Mouse (Mus musculus): ENCODE data around the gene Casp8. TPM values are rescaled to one million over a fixed set of nuclear protein-coding genes. Genes with fewer than 3 reads are reported as not detected.
"Not testable (repeated sequence)": the region's sequence is repeated elsewhere in the genome, so short reads cannot be mapped to it uniquely, and the experiment has no call there.

Casp8 gene
- polyA plus RNA-seq, 1 experiment from 2014 or later = 36.6 TPM

GRCm38 (mm10) chr1:58788410-58788809, 6.8 kb upstream of the Casp8 start:
- H3K27ac ChIP-seq (replicated peaks) = no peak overlapping the region
- H3K36me3 ChIP-seq (ENCODE audit: control insufficient read depth, insufficient read depth, low read length) = no peaks in the 10 kb centered on the region
- H3K4me1 ChIP-seq (replicated peaks; ENCODE audit: control insufficient read depth, insufficient read depth) = no peaks in the 10 kb centered on the region
- 91% methylated on average over 4 of the region's 4 CpGs for WGBS
- DNase-seq (ENCODE audit: low spot score) (no peak), ATAC-seq (ENCODE audit: low FRiP score, low TSS enrichment) (no peak)
- no peaks in the 10 kb centered on the region for H3K9me3 ChIP-seq (ENCODE audit: control insufficient read depth, low read length)
- TF ChIP-seq CTCF (IDR thresholded peaks at IDR 0.05; ENCODE audit: low read depth) (no peak), EP300 (optimal IDR thresholded peaks at IDR 0.05) (no peak)
- H3K27me3 ChIP-seq (ENCODE audit: control insufficient read depth, insufficient read depth, low read length) = no peaks in the 10 kb centered on the region
- no peak overlapping the region for H3K4me2 ChIP-seq (replicated peaks; ENCODE audit: low read depth)
- H3K4me3 ChIP-seq (ENCODE audit: low read depth, low read length) = no peak overlapping the region
- H3K9ac ChIP-seq (ENCODE audit: low read length) = no peak overlapping the region

GRCm38 (mm10) chr1:58794705-58795104, 469 bp upstream of the Casp8 start:
- no peak overlapping the region for H3K9ac ChIP-seq (ENCODE audit: low read length)
- no peak for DNase-seq (ENCODE audit: low spot score)
- peak overlapping the region; percentile 62 for H3K4me3 ChIP-seq (ENCODE audit: low read depth, low read length)
- no peaks in the 10 kb centered on the region for H3K9me3 ChIP-seq (ENCODE audit: control insufficient read depth, low read length)
- ATAC-seq (ENCODE audit: low FRiP score, low TSS enrichment) = no peak
- H3K4me2 ChIP-seq (replicated peaks; ENCODE audit: low read depth) = peak overlapping the region; percentile 68; the same call in 1 of the 2 replicates
- H3K4me1 ChIP-seq (replicated peaks; ENCODE audit: control insufficient read depth, insufficient read depth) = no peaks in the 10 kb centered on the region
- 49% methylated on average over 2 of the region's 2 CpGs for WGBS
- H3K27ac ChIP-seq (replicated peaks) = peak overlapping the region; percentile 90
- no peaks in the 10 kb centered on the region for H3K36me3 ChIP-seq (ENCODE audit: control insufficient read depth, insufficient read depth, low read length)
- TF ChIP-seq EP300 (optimal IDR thresholded peaks at IDR 0.05) (no peak), CTCF (IDR thresholded peaks at IDR 0.05; ENCODE audit: low read depth) (no peak)
- H3K27me3 ChIP-seq (ENCODE audit: control insufficient read depth, insufficient read depth, low read length) = no peaks in the 10 kb centered on the region

- Histone ChIP-seq H3K4me2 (replicated peaks; ENCODE audit: low read depth) (peak overlapping the region; percentile 68), H3K4me1 (replicated peaks; ENCODE audit: control insufficient read depth, insufficient read depth) (no peaks in the 10 kb centered on the region), H3K27ac (replicated peaks) (peak overlapping the region; percentile 90), H3K4me3 (ENCODE audit: low read depth, low read length) (peak overlapping the region; percentile 62), H3K36me3 (ENCODE audit: control insufficient read depth, insufficient read depth, low read length) (no peaks in the 10 kb centered on the region), H3K9me3 (ENCODE audit: control insufficient read depth, low read length) (no peaks in the 10 kb centered on the region), H3K27me3 (ENCODE audit: control insufficient read depth, insufficient read depth, low read length) (no peaks in the 10 kb centered on the region), H3K9ac (ENCODE audit: low read length) (peak overlapping the region; percentile 82)
- TF ChIP-seq EP300 (optimal IDR thresholded peaks at IDR 0.05) (no peak), CTCF (IDR thresholded peaks at IDR 0.05; ENCODE audit: low read depth) (no peak)
- DNase-seq (ENCODE audit: low spot score) (peak; percentile 27), ATAC-seq (ENCODE audit: low FRiP score, low TSS enrichment) (no peak)
- 0% methylated on average over 3 of the region's 3 CpGs for WGBS
Measured at GRCm38 (mm10) chr1:58796059-58796363, 837 bp downstream of the Casp8 start.

- WGBS = 49% methylated on average over 4 of the region's 4 CpGs
- Histone ChIP-seq H3K9ac (ENCODE audit: low read length) (no peak overlapping the region), H3K4me1 (replicated peaks; ENCODE audit: control insufficient read depth, insufficient read depth) (no peaks in the 10 kb centered on the region), H3K4me2 (replicated peaks; ENCODE audit: low read depth) (peak overlapping the region; percentile 15), H3K9me3 (ENCODE audit: control insufficient read depth, low read length) (no peaks in the 10 kb centered on the region), H3K4me3 (ENCODE audit: low read depth, low read length) (peak overlapping the region; percentile 4; the same call in 1 of the 2 replicates), H3K27me3 (ENCODE audit: control insufficient read depth, insufficient read depth, low read length) (no peaks in the 10 kb centered on the region), H3K36me3 (ENCODE audit: control insufficient read depth, insufficient read depth, low read length) (no peaks in the 10 kb centered on the region), H3K27ac (replicated peaks) (no peak overlapping the region)
- ATAC-seq (ENCODE audit: low FRiP score, low TSS enrichment) (no peak), DNase-seq (ENCODE audit: low spot score) (no peak)
- TF ChIP-seq CTCF (IDR thresholded peaks at IDR 0.05; ENCODE audit: low read depth) (no peak), EP300 (optimal IDR thresholded peaks at IDR 0.05) (no peak)
Measured at GRCm38 (mm10) chr1:58796853-58797252, 1.7 kb downstream of the Casp8 start.

- WGBS = 74% methylated on average over 2 of the region's 2 CpGs
- no peaks in the 10 kb centered on the region for H3K9me3 ChIP-seq (ENCODE audit: control insufficient read depth, low read length)
- no peaks in the 10 kb centered on the region for H3K27me3 ChIP-seq (ENCODE audit: control insufficient read depth, insufficient read depth, low read length)
- no peak overlapping the region for H3K27ac ChIP-seq (replicated peaks)
- ATAC-seq (ENCODE audit: low FRiP score, low TSS enrichment) (peak; percentile 16), DNase-seq (ENCODE audit: low spot score) (no peak)
- H3K4me2 ChIP-seq (replicated peaks; ENCODE audit: low read depth) = peak overlapping the region; percentile 15
- TF ChIP-seq EP300 (optimal IDR thresholded peaks at IDR 0.05) (no peak), CTCF (IDR thresholded peaks at IDR 0.05; ENCODE audit: low read depth) (no peak)
- no peaks in the 10 kb centered on the region for H3K36me3 ChIP-seq (ENCODE audit: control insufficient read depth, insufficient read depth, low read length)
- no peak overlapping the region for H3K4me3 ChIP-seq (ENCODE audit: low read depth, low read length)
- H3K4me1 ChIP-seq (replicated peaks; ENCODE audit: control insufficient read depth, insufficient read depth) = no peaks in the 10 kb centered on the region
- no peak overlapping the region for H3K9ac ChIP-seq (ENCODE audit: low read length)
Measured at GRCm38 (mm10) chr1:58797370-58797769, 2.2 kb downstream of the Casp8 start.

- Histone ChIP-seq H3K27me3 (ENCODE audit: control insufficient read depth, insufficient read depth, low read length) (no peaks in the 10 kb centered on the region), H3K36me3 (ENCODE audit: control insufficient read depth, insufficient read depth, low read length) (no peaks in the 10 kb centered on the region), H3K4me2 (replicated peaks; ENCODE audit: low read depth) (no peak overlapping the region), H3K4me1 (replicated peaks; ENCODE audit: control insufficient read depth, insufficient read depth) (no peaks in the 10 kb centered on the region), H3K9ac (ENCODE audit: low read length) (no peak overlapping the region), H3K9me3 (ENCODE audit: control insufficient read depth, low read length) (no peaks in the 10 kb centered on the region), H3K4me3 (ENCODE audit: low read depth, low read length) (no peak overlapping the region), H3K27ac (replicated peaks) (no peak overlapping the region)
- DNase-seq (ENCODE audit: low spot score) (no peak), ATAC-seq (ENCODE audit: low FRiP score, low TSS enrichment) (no peak)
- WGBS = 99% methylated on average over 4 of the region's 4 CpGs
- TF ChIP-seq EP300 (optimal IDR thresholded peaks at IDR 0.05) (no peak), CTCF (IDR thresholded peaks at IDR 0.05; ENCODE audit: low read depth) (no peak)
Measured at GRCm38 (mm10) chr1:58798911-58799310, 3.7 kb downstream of the Casp8 start.

- not testable (repeated sequence) for H3K27me3 ChIP-seq (ENCODE audit: control insufficient read depth, insufficient read depth, low read length); H3K4me1 ChIP-seq (replicated peaks; ENCODE audit: control insufficient read depth, insufficient read depth); DNase-seq (ENCODE audit: low spot score); H3K27ac ChIP-seq (replicated peaks); H3K4me2 ChIP-seq (replicated peaks; ENCODE audit: low read depth); H3K4me3 ChIP-seq (ENCODE audit: low read depth, low read length); H3K9ac ChIP-seq (ENCODE audit: low read length); H3K9me3 ChIP-seq (ENCODE audit: control insufficient read depth, low read length); H3K36me3 ChIP-seq (ENCODE audit: control insufficient read depth, insufficient read depth, low read length); ATAC-seq (ENCODE audit: low FRiP score, low TSS enrichment)
- WGBS = 82% methylated on average over 7 of the region's 7 CpGs
Measured at GRCm38 (mm10) chr1:58800644-58801043, 5.5 kb downstream of the Casp8 start.

All from stomach, postnatal 0 days (tissue).